Mouse (Mus musculus): ENCODE measurements around the gene Ifnz. TPM values are rescaled to one million over a fixed set of nuclear protein-coding genes. Genes with fewer than 3 reads are reported as not detected.

Ifnz gene
- total and polyA plus RNA-seq, 3 experiments: not detected

DNA sequence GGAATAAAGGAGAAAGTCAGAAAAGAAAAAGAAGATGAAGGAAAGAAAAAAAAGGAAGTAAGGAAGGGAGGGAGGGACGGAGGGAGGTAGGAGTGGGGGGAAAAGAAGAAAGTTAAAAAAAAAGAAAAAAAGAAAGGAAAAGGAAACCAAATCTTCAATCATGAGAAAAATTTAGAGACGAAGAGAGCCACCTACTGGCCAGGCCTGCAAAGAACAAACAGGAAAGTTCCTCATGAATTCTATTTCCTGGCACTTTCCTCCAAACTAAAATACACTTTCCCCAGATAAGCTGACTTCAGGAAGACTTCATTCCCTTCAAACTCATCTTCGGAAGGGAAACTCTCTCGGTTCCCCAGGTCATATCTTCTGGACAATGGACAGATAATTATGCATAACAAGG, 48.6 kb downstream of the Ifnz start:
- Histone ChIP-seq H3K4me1 (ENCODE audit: control insufficient read depth in 1 of 2, insufficient read depth in 2 of 2) (no peaks in the 10 kb centered on the region; a peak in 1 of 4 replicates), H3K4me2 (ENCODE audit: insufficient read depth, low read depth, poor library complexity, severe bottlenecking) (no peak overlapping the region), H3K4me3 (replicated peaks in 1 of 3; ENCODE audit: low read depth in 2 of 3, low read length in 2 of 3, poor library complexity in 1 of 3) (no peak overlapping the region), H3K27me3 (replicated peaks) (peaks cover 22% of the 10 kb centered on the region), H3K9ac (ENCODE audit: insufficient read depth, low read depth) (no peak overlapping the region), H3K9me3 (replicated peaks; ENCODE audit: low read length) (peaks cover 9% of the 10 kb centered on the region), H3K36me3 (replicated peaks in 1 of 2; ENCODE audit: control insufficient read depth in 1 of 2, insufficient read depth in 1 of 2, low read length in 1 of 2) (no peaks in the 10 kb centered on the region), H3K79me2 (replicated peaks; ENCODE audit: control insufficient read depth, extremely low read depth, insufficient read depth, poor library complexity, severe bottlenecking) (no peaks in the 10 kb centered on the region), H3K27ac (ENCODE audit: insufficient read depth, low read depth) (no peak overlapping the region)
- TF ChIP-seq TCF12 (IDR thresholded peaks at IDR 0.05; ENCODE audit: low read depth, low read length) (no peak), ZNF384 (IDR thresholded peaks at IDR 0.05; ENCODE audit: low read depth, low read length) (peak; percentile 80), CTCF (conservative IDR thresholded peaks at IDR 0.05 in 1 of 2, IDR thresholded peaks at IDR 0.05 in 1 of 2; ENCODE audit: low read depth in 2 of 2, low read length in 2 of 2) (peak in 1 of 2 experiments; percentile 70; a peak in 3 of 4 replicates), MAX (IDR thresholded peaks at IDR 0.05; ENCODE audit: low read length) (no peak), RAD21 (IDR thresholded peaks at IDR 0.05; ENCODE audit: low read depth, low read length) (peak; percentile 36), SMC3 (IDR thresholded peaks at IDR 0.05; ENCODE audit: low read depth, low read length) (peak; percentile 22; the same call in 1 of the 2 replicates)
- dilution Hi-C loops (cut with MboI; ENCODE audit: extremely low pct_ligation_motif_present, extremely low pct_unique_long_range_greater_than_20kb, low sequenced_read_pairs) (no loop called here), in situ Hi-C loops (cut with MboI; ENCODE audit: low pct_ligation_motif_present, low pct_unique_long_range_greater_than_20kb, low sequenced_read_pairs) (no loop called here)
- DNase-seq (ENCODE audit: extremely low read depth): peak; percentile 11

Other genes starting within 250 kb of the Ifnz start
Only the 20 nearest of the 31 such genes appear.
- 10.2 and 11.9 TPM in 2 replicates for gene Gm26566, start 60.3 kb upstream of the Ifnz start, total RNA-seq (2012; rRNA removed)
- not detected in 2 replicates for gene Gm26566, start 60.3 kb upstream of the Ifnz start, total RNA-seq (2014; rRNA removed)
- gene Gm26566, start 60.3 kb upstream of the Ifnz start, polyA plus RNA-seq (2012; ENCODE audit: insufficient read length, low read depth): 0.49 TPM in 1 of 2 replicates, not detected in the other
- gene Klhl9, start 59.7 kb upstream of the Ifnz start, total RNA-seq (2012; rRNA removed): 40.0 and 42.2 TPM in 2 replicates
- gene Klhl9, start 59.7 kb upstream of the Ifnz start, total RNA-seq (2014; rRNA removed): 51.6 and 55.2 TPM in 2 replicates
- 16.1 and 19.1 TPM in 2 replicates for gene Klhl9, start 59.7 kb upstream of the Ifnz start, polyA plus RNA-seq (2012; ENCODE audit: insufficient read length, low read depth)
- gene Gm13271, start 27.3 kb upstream of the Ifnz start, total RNA-seq (2012; rRNA removed): not detected in 2 replicates
- not detected in 2 replicates for gene Gm13271, start 27.3 kb upstream of the Ifnz start, total RNA-seq (2014; rRNA removed)
- not detected in 2 replicates for gene Gm13271, start 27.3 kb upstream of the Ifnz start, polyA plus RNA-seq (2012; ENCODE audit: insufficient read length, low read depth)
- not detected in 2 replicates for gene Gm13283, start 22.0 kb upstream of the Ifnz start, total RNA-seq (2012; rRNA removed)
- gene Gm13283, start 22.0 kb upstream of the Ifnz start, total RNA-seq (2014; rRNA removed): not detected in 2 replicates
- gene Gm13283, start 22.0 kb upstream of the Ifnz start, polyA plus RNA-seq (2012; ENCODE audit: insufficient read length, low read depth): not detected in 2 replicates
- gene Gm13290, start 8.3 kb upstream of the Ifnz start, total RNA-seq (2012; rRNA removed): not detected in 2 replicates
- not detected in 2 replicates for gene Gm13290, start 8.3 kb upstream of the Ifnz start, total RNA-seq (2014; rRNA removed)
- gene Gm13290, start 8.3 kb upstream of the Ifnz start, polyA plus RNA-seq (2012; ENCODE audit: insufficient read length, low read depth): not detected in 2 replicates
- gene Gm13289, start 5.2 kb upstream of the Ifnz start, total RNA-seq (2012; rRNA removed): not detected in 2 replicates
- gene Gm13289, start 5.2 kb upstream of the Ifnz start, total RNA-seq (2014; rRNA removed): not detected in 2 replicates
- gene Gm13289, start 5.2 kb upstream of the Ifnz start, polyA plus RNA-seq (2012; ENCODE audit: insufficient read length, low read depth): not detected in 2 replicates
- gene Gm13272, start 2.3 kb upstream of the Ifnz start, total RNA-seq (2012; rRNA removed): not detected in 2 replicates
- gene Gm13272, start 2.3 kb upstream of the Ifnz start, total RNA-seq (2014; rRNA removed): not detected in 2 replicates
- not detected in 2 replicates for gene Gm13272, start 2.3 kb upstream of the Ifnz start, polyA plus RNA-seq (2012; ENCODE audit: insufficient read length, low read depth)
- not detected in 2 replicates for gene Gm13276, start 3.6 kb downstream of the Ifnz start, total RNA-seq (2012; rRNA removed)
- gene Gm13276, start 3.6 kb downstream of the Ifnz start, total RNA-seq (2014; rRNA removed): not detected in 2 replicates
- not detected in 2 replicates for gene Gm13276, start 3.6 kb downstream of the Ifnz start, polyA plus RNA-seq (2012; ENCODE audit: insufficient read length, low read depth)
- not detected in 2 replicates for gene Gm13277, start 6.5 kb downstream of the Ifnz start, total RNA-seq (2012; rRNA removed)
- gene Gm13277, start 6.5 kb downstream of the Ifnz start, total RNA-seq (2014; rRNA removed): not detected in 2 replicates
- gene Gm13277, start 6.5 kb downstream of the Ifnz start, polyA plus RNA-seq (2012; ENCODE audit: insufficient read length, low read depth): not detected in 2 replicates
- not detected in 2 replicates for gene Gm13278, start 9.4 kb downstream of the Ifnz start, total RNA-seq (2012; rRNA removed)
- not detected in 2 replicates for gene Gm13278, start 9.4 kb downstream of the Ifnz start, total RNA-seq (2014; rRNA removed)
- gene Gm13278, start 9.4 kb downstream of the Ifnz start, polyA plus RNA-seq (2012; ENCODE audit: insufficient read length, low read depth): not detected in 2 replicates
- gene Gm13275, start 12.4 kb downstream of the Ifnz start, total RNA-seq (2012; rRNA removed): not detected in 2 replicates
- not detected in 2 replicates for gene Gm13275, start 12.4 kb downstream of the Ifnz start, total RNA-seq (2014; rRNA removed)
- not detected in 2 replicates for gene Gm13275, start 12.4 kb downstream of the Ifnz start, polyA plus RNA-seq (2012; ENCODE audit: insufficient read length, low read depth)
- gene Gm13279, start 15.3 kb downstream of the Ifnz start, total RNA-seq (2012; rRNA removed): not detected in 2 replicates
- gene Gm13279, start 15.3 kb downstream of the Ifnz start, total RNA-seq (2014; rRNA removed): not detected in 2 replicates
- not detected in 2 replicates for gene Gm13279, start 15.3 kb downstream of the Ifnz start, polyA plus RNA-seq (2012; ENCODE audit: insufficient read length, low read depth)
- not detected in 2 replicates for gene Gm13285, start 17.5 kb downstream of the Ifnz start, total RNA-seq (2012; rRNA removed)
- not detected in 2 replicates for gene Gm13285, start 17.5 kb downstream of the Ifnz start, total RNA-seq (2014; rRNA removed)
- gene Gm13285, start 17.5 kb downstream of the Ifnz start, polyA plus RNA-seq (2012; ENCODE audit: insufficient read length, low read depth): not detected in 2 replicates
- not detected in 2 replicates for gene Gm13287, start 21.1 kb downstream of the Ifnz start, total RNA-seq (2012; rRNA removed)
- gene Gm13287, start 21.1 kb downstream of the Ifnz start, total RNA-seq (2014; rRNA removed): not detected in 2 replicates
- not detected in 2 replicates for gene Gm13287, start 21.1 kb downstream of the Ifnz start, polyA plus RNA-seq (2012; ENCODE audit: insufficient read length, low read depth)
- not detected in 2 replicates for gene Gm13288, start 23.4 kb downstream of the Ifnz start, total RNA-seq (2012; rRNA removed)
- not detected in 2 replicates for gene Gm13288, start 23.4 kb downstream of the Ifnz start, total RNA-seq (2014; rRNA removed)
- not detected in 2 replicates for gene Gm13288, start 23.4 kb downstream of the Ifnz start, polyA plus RNA-seq (2012; ENCODE audit: insufficient read length, low read depth)
- not detected in 2 replicates for gene Ifna7, start 34.1 kb downstream of the Ifnz start, total RNA-seq (2012; rRNA removed)
- not detected in 2 replicates for gene Ifna7, start 34.1 kb downstream of the Ifnz start, total RNA-seq (2014; rRNA removed)
- not detected in 2 replicates for gene Ifna7, start 34.1 kb downstream of the Ifnz start, polyA plus RNA-seq (2012; ENCODE audit: insufficient read length, low read depth)
- not detected in 2 replicates for gene Ifna11, start 37.8 kb downstream of the Ifnz start, total RNA-seq (2012; rRNA removed)
- gene Ifna11, start 37.8 kb downstream of the Ifnz start, total RNA-seq (2014; rRNA removed): not detected in 2 replicates
- gene Ifna11, start 37.8 kb downstream of the Ifnz start, polyA plus RNA-seq (2012; ENCODE audit: insufficient read length, low read depth): not detected in 2 replicates
- not detected in 2 replicates for gene Ifna6, start 45.3 kb downstream of the Ifnz start, total RNA-seq (2012; rRNA removed)
- gene Ifna6, start 45.3 kb downstream of the Ifnz start, total RNA-seq (2014; rRNA removed): not detected in 2 replicates
- gene Ifna6, start 45.3 kb downstream of the Ifnz start, polyA plus RNA-seq (2012; ENCODE audit: insufficient read length, low read depth): not detected in 2 replicates
- gene Ifna5, start 53.4 kb downstream of the Ifnz start, total RNA-seq (2012; rRNA removed): not detected in 2 replicates
- not detected in 2 replicates for gene Ifna5, start 53.4 kb downstream of the Ifnz start, total RNA-seq (2014; rRNA removed)
- gene Ifna5, start 53.4 kb downstream of the Ifnz start, polyA plus RNA-seq (2012; ENCODE audit: insufficient read length, low read depth): not detected in 2 replicates
- not detected in 2 replicates for gene Ifna4, start 59.7 kb downstream of the Ifnz start, total RNA-seq (2012; rRNA removed)
- gene Ifna4, start 59.7 kb downstream of the Ifnz start, total RNA-seq (2014; rRNA removed): not detected in 2 replicates
- not detected in 2 replicates for gene Ifna4, start 59.7 kb downstream of the Ifnz start, polyA plus RNA-seq (2012; ENCODE audit: insufficient read length, low read depth)

All from CH12.LX (cell line).